Mouse (Mus musculus): ENCODE data around the gene Nup98.

The Nup98 gene

GRCm38 (mm10) chr7:102209756-102210721 lies at the start of gene Nup98, which contains the start of gene Pgap2:
Gene Nup98 (minus strand): TSS chr7:102210176.
Gene Pgap2 (plus strand): TSS chr7:102210208.
- DNase-seq (ENCODE audit: low spot score), result peak; percentile 99

- DNase-seq (ENCODE audit: low spot score), result no peak
Observed at GRCm38 (mm10) chr7:102258753-102259152, 48.8 kb upstream of the Nup98 start.

GRCm38 (mm10) chr7:102258189-102258588 lies 48.2 kb upstream of the Nup98 start:
- DNase-seq (ENCODE audit: low spot score), result peak; percentile 79

DNA sequence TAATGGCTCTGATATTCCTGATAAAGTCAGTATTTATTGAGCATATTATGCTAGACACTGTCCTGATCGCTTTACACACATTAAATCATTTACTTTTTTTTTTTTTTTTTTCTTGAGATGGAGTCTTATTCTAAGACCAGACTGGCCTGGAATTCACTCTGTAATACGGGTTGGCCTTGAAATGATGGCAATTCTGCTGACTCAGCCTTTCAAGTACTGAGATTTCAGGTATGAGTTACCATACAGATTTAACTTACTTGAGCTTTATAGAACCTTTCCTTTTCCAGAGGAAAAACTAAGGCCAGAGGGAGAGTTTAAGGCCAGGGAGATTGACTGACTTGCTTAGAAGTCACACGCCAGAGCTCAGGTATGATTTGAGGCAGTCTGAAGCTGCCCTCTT lies 46.7 kb upstream of the Nup98 start:
- no peak for DNase-seq (ENCODE audit: low spot score)

DNA sequence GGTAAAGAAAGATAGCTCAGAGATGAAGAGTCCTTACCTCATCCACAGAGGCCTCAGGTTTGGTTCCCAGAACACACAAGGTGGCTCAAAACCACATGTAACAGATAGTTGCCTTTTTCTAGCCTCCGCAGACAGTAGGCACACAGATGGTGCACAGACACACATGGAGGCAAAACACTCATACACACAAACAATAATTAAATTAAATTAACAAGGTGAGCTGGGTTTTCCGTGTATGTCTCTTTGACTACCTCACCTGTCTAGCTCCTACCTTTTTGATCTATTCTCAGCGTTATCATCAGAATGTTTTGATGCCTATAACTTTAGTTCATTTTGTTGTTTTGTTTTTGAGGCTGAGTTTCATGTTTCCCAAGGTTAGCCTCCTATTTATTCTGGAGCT lies 46.0 kb upstream of the Nup98 start, which contains the start of gene Rhog:
Rhog (minus strand) TSS at position 101 of the 400 bp plus-strand sequence.
- no peak for DNase-seq (ENCODE audit: low spot score)

- DNase-seq (ENCODE audit: low spot score), result no peak
Observed at GRCm38 (mm10) chr7:102253631-102254030, 43.7 kb upstream of the Nup98 start.

DNA sequence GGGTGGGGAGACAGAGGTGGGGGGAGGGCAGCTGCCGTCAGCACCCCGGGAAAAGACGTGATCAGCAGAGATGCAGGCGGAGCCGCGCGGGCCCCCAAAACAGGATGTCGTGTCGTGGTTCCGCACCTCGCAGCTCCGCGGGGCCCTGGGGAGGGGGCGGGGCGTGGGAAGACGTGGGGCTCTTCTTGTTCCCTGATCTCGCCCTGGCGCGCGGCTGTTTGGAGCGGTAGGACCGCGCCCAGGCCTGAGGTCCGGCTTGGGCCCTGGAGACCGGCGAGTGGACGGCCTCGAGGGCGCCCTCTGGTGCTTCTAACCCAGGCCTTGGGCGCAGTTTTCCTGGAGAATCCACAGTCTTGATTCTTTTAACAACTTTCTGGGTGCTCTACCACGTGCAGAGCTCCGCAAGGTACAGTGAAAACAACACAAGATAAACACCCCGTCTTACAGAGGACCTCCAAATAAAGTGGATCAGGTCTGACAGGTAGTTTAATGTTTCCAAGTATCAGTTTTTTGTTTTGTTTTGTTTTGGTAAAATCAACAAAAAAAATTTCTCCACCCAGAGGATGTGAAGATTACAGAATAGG lies 40.7 kb upstream of the Nup98 start:
- DNase-seq (ENCODE audit: low spot score), result peak; percentile 97

DNA sequence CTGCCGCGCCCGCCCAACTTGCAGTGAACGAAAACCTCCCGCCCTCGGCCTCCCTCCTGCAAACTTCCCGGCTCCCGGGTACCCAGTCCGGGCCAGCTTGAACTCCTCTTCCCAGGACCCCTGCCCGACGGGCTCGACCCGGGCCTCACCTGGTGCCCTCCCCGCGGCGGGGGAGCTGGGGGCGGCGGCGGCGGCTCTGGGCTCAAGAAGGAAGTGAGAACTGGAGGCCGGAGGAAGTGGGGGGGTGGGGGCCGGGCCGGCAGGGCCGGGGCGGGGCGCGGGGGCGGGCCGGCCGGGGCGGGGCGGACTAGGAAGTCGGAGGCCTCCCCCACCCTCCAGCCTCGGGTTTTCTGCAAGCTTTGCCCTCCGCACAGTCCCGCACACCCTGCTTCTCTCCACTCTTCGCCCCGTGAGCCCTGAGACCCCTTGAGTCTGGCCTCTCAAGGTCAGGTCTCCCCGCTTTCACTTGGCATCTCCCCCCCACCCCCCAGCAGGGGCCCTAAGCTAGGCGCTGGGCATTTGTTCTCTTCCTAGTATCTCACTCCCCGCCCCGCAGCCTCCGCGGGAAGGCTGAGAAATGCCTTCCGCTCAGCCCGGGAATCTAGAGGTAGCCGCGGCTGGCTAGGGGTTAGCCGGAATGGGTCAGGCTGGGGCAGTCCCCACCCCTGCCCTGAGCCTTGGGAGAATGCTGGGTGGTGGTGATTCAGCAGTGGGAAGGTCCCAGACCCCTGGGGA lies 40.1 kb upstream of the Nup98 start:
- DNase-seq (ENCODE audit: low spot score), result peak; percentile 70

DNA sequence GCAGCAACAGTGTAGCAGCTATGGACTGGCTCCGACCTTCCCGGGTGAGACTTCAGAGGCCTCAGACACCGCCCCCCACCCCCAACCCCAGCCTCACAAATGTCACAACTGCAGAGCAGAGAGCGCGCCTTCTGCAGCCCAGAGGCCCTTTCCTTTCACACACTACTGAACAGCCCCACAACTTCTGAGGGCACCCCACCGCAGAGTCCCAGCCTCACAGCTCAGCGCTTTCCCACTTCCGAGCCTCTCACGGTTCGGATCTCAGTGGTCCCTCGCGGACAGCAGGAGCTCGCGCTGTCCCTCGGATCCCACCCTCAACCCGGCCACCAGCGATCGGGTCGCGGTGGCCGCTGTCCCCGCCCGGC lies 39.5 kb upstream of the Nup98 start:
- peak; percentile 80 for DNase-seq (ENCODE audit: low spot score)

DNA sequence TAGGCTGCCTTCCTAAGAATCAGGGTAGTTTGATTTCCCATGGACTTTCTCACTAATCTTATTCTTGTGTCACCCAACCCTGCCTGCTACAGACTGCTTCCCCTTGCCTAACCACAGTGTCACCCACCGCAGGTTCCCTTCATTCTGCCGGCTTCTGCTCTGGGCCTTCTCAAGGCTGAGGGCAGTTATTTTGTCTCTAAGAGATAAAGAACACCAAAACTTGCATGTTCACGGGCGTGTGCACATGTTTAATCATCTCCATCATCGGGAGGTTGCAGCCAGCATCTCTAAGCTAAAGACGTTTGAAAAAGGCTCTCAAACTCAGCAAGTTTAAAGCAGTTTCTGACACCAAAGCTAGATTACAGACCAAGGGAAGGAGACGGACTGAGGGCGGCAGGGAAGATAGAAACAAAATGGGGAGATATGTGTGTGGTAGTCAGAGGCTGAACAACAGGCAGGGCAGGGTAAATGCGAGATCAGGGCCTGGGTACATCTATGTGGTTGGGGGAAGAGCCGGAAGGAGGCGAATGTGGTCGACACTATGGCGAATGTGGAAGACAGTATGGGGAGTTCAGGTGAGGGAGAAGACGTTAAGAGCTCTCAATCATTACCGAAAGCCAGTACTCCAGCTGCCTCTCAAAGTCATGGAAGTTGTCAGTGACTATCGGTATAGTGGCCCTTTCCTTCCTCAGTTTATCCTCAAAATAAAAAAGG lies 38.9 kb upstream of the Nup98 start:
- DNase-seq (ENCODE audit: low spot score), result peak; percentile 60

DNA sequence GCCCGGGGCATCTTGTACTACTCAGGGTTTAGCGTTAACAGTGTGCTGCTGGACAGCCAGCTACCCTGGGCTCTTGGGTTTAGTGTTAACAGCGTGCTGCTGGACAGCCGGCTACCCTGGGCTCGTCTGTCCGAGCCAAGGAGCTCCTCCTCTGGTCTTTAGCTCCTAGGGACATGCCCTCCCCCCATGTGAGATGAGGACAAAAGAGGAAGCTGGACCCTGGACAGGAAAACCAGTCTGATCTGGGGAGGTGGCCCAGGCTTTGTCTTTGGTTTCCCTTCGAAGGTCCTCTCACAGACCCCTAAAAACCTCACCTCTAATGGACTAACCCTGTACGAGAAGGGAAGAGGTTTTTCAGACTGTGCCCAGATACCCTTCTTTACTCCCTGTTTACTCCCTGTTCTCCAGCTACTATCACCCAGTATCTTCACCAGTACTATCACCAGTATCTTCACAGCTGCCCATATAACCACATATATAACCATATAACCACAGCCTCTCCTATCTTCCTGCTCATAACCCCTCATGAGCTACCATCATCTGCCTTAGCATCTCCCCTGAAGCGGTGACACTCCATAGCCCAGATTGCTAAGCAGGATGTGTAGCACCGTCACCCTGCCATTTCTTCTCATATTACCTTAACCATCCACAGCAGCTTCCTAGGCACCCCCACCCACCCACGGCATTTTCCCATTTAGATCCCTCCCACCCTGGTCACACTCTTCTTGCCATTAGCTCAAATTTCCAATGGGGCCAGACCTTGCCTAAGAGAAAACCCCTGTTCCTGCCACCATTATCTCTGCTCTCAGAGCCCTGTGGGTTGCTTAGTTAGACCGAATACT lies 37.2 kb upstream of the Nup98 start:
- peak; percentile 22 for DNase-seq (ENCODE audit: low spot score)

GRCm38 (mm10) chr7:102246265-102246664 lies 36.3 kb upstream of the Nup98 start:
- no peak for DNase-seq (ENCODE audit: low spot score)

DNA sequence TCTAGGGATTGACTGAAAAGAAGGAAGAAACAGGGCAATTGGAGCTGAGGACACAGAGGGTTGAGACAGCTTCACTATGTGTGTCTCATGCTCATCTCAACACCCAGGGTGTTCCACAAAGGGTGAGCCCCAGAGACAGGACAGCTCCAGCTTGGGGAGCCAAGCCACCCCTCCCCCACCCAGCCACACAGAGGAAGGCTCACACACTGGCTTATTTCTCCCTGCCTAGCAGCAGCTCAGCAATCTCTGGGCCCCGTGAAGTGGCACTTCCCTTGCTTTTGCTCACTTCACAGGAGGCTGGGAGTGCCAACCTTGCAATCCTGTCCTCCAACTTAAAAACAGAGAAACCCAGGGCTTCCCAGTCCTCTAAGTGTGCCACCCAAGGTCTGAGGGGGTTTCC lies 35.8 kb upstream of the Nup98 start:
- peak; percentile 28 for DNase-seq (ENCODE audit: low spot score)

DNA sequence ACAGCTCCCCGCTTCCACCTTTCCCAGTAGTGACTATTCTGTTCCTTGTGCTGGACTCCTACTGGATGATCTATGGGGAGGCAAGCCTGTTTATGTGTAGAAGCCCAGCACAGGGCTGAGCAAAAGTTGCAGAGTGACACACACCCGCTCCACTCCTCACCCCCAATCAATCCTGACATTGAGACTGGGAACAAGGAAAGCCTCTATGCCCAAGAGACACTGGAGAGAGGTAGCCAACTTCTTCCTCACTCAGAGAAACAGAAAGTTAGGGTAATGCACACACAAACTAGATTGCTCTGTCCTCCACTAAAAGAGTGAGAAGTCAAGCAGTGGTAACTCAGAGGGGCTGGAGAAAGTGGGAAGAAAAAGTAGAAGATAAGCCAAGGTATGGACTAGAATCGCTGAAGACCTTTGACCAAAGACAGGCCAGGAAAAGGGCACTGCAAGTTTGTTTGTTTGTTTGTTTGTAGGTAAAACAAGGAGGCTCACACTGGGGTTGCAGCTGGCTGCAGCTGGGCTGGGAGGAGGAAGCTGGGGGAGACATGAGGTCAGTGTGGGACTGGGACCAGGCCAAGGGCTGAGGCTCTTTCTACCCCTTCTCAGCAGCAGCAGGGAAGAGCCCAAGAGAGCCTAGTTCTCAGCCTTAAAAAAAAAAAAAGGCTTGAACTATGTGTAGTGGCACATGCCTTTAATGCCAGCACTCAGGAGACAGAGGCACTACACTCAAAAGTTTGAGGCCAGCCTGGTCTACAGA lies 35.0 kb upstream of the Nup98 start:
- no peak for DNase-seq (ENCODE audit: low spot score)

- DNase-seq (ENCODE audit: low spot score), result peak; percentile 12
Observed at GRCm38 (mm10) chr7:102243870-102244269, 33.9 kb upstream of the Nup98 start.

DNA sequence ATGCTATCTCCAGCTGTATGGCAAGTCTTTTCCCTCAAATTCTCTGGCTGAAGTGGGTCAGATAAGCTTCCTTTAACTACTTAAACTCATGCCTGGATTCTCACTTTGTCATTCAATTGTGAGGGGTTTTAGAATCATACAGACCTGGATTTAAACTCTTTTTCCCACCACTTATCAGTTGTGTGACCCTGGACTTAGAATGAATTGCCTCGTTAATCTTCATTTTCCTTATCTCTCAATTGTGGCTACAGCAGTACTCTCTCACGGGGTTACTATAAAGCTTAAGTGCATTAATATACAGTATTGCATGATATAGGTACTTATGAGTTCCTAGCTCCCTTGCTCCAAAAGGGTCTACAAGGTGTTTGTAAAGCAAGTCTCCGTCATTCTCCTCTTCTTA lies 32.9 kb upstream of the Nup98 start:
- no peak for DNase-seq (ENCODE audit: low spot score)

DNA sequence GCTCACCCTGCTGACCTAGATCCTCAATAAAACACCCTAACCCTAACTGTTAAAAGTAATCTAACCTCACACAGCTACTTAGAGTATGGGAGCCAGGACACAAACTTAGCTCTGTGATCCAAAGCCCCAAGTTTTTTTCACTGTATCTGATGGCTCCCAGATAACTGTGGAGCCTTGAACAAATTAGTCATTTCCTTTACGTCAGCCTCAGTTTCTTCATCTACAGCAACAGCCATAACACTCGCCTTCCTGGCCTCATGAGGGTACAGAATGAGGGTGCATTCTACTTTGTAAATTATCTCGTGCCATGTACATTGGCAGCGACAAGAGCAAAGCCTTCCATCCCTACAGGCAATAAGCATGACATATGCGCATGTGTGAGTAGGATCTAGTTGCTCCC lies 32.4 kb upstream of the Nup98 start:
- no peak for DNase-seq (ENCODE audit: low spot score)

GRCm38 (mm10) chr7:102239591-102239990 lies 29.6 kb upstream of the Nup98 start:
- DNase-seq (ENCODE audit: low spot score), result no peak

- no peak for DNase-seq (ENCODE audit: low spot score)
Observed at GRCm38 (mm10) chr7:102238686-102239286, 28.8 kb upstream of the Nup98 start.

- DNase-seq (ENCODE audit: low spot score), result no peak
Observed at GRCm38 (mm10) chr7:102233059-102233458, 23.1 kb upstream of the Nup98 start.

Measured in T-cell, adult 2 months (primary cell).